Mouse (Mus musculus): ENCODE measurements around the gene Cdk6. TPM values are rescaled to one million over a fixed set of nuclear protein-coding genes. Genes with fewer than 3 reads are reported as not detected.

The Cdk6 gene
- total and polyA plus RNA-seq, 2 experiments from 2014 or later = 9.4 to 19.8 TPM

DNA sequence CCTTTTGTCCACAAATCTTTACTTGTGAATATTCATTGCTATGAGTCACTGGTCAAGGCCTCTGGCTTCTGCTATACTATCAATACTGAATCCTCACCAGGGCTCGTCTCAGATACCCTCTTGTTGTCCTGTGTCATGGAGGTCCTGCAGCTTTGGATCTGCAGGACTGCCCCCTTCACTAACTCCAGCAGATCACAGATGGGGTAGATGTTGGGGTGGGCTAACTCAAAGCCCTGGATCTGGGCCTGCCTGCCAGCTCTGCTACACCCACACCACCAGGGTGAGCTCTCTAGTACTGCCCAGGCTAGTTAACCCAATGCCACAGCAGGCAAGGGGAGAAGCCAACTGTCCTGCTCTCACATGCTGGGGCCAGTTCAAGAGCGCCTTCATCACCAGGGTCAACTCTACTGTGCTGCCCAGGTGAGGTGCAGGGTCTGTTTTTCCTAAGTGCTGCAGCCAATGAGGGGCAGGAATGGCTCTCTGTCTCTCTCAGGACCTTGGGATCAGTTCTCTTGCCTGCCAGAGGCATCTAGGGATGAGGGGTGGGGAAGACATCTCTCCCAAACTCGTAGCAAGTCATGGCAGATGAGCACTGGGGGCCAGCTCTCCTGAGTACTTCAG lies 195.4 kb downstream of the Cdk6 start:
- H3K4me2 ChIP-seq (ENCODE audit: low read depth) = no peak overlapping the region
- no peaks in the 10 kb centered on the region for H3K36me3 ChIP-seq (ENCODE audit: insufficient read depth)
- no peak for DNase-seq
- no peak overlapping the region for H3K27ac ChIP-seq (ENCODE audit: low read depth, low read length)
- H3K4me1 ChIP-seq (ENCODE audit: insufficient read depth) = no peaks in the 10 kb centered on the region
- WGBS = 70% methylated on average over 3 of the region's 3 CpGs
- no peak overlapping the region for H3K9ac ChIP-seq
- no peak for TF ChIP-seq CTCF (IDR thresholded peaks at IDR 0.05; ENCODE audit: low read depth)
- no peaks in the 10 kb centered on the region for H3K9me3 ChIP-seq (ENCODE audit: low read length)
- no peak for ATAC-seq
- H3K4me3 ChIP-seq (ENCODE audit: low read depth, low read length) = no peak overlapping the region
- H3K27me3 ChIP-seq (ENCODE audit: insufficient read depth, low read length) = no peaks in the 10 kb centered on the region

GRCm38 (mm10) chr5:3538505-3539472 lies 197.5 kb downstream of the Cdk6 start:
- Histone ChIP-seq H3K9ac (no peak overlapping the region), H3K9me3 (ENCODE audit: low read length) (no peaks in the 10 kb centered on the region), H3K27me3 (ENCODE audit: insufficient read depth, low read length) (no peaks in the 10 kb centered on the region), H3K4me2 (ENCODE audit: low read depth) (no peak overlapping the region), H3K4me3 (ENCODE audit: low read depth, low read length) (no peak overlapping the region), H3K4me1 (ENCODE audit: insufficient read depth) (no peaks in the 10 kb centered on the region), H3K27ac (ENCODE audit: low read depth, low read length) (no peak overlapping the region), H3K36me3 (ENCODE audit: insufficient read depth) (no peaks in the 10 kb centered on the region)
- no peak for TF ChIP-seq CTCF (IDR thresholded peaks at IDR 0.05; ENCODE audit: low read depth)
- 67% methylated on average over 11 of the region's 11 CpGs for WGBS
- ATAC-seq (no peak), DNase-seq (no peak)

DNA sequence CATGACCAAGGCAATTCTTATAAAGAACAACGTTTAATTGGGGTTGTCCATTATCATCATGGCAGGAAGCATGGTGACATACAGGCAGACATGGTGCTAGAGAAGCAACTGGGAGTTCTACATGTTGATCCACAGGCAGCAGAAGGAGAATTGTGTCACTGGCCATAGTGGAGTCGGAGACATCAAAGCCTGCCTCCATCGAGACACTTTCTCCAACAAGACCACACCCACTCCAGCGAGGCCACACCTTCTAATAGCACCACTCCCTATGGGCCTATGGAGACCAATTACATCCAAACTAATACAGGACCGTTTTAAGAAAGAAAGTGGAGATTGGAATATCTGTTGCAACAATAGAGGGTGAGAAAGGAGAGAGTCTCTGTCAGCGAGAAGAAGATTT lies 200.6 kb downstream of the Cdk6 start:
- WGBS = 81% methylated on average over 6 of the region's 6 CpGs
- DNase-seq (no peak), ATAC-seq (no peak)

GRCm38 (mm10) chr5:3543629-3544479 lies 202.6 kb downstream of the Cdk6 start, which contains the start of gene Fam133b:
Gene Fam133b (plus strand): TSS chr5:3543833.
- H3K4me3 ChIP-seq (ENCODE audit: low read depth, low read length) = peak within 1 kb of the TSS; percentile 79
- H3K4me2 ChIP-seq (ENCODE audit: low read depth) = peak within 1 kb of the TSS; percentile 52
- no peaks in the 10 kb centered on the region for H3K27me3 ChIP-seq (ENCODE audit: insufficient read depth, low read length)
- ATAC-seq (peak; percentile 97), DNase-seq (peak; percentile 96)
- peaks cover 3% of the 10 kb centered on the region; the same call in 1 of the 2 replicates for H3K36me3 ChIP-seq (ENCODE audit: insufficient read depth)
- H3K9me3 ChIP-seq (ENCODE audit: low read length) = no peaks in the 10 kb centered on the region
- H3K4me1 ChIP-seq (ENCODE audit: insufficient read depth) = no peaks in the 10 kb centered on the region
- TF ChIP-seq CTCF (IDR thresholded peaks at IDR 0.05; ENCODE audit: low read depth) = peak; percentile 96
- WGBS = under 1% methylated on average over 80 of the region's 80 CpGs
- peak within 1 kb of the TSS; percentile 89 for H3K27ac ChIP-seq (ENCODE audit: low read depth, low read length)
- peak within 1 kb of the TSS; percentile 78 for H3K9ac ChIP-seq

More for the DNA sequence above, 200.6 kb downstream of the Cdk6 start:
- H3K27me3 ChIP-seq (ENCODE audit: insufficient read depth, low read length) = no peaks in the 10 kb centered on the region
- no peak overlapping the region for H3K9ac ChIP-seq
- TF ChIP-seq CTCF (IDR thresholded peaks at IDR 0.05; ENCODE audit: low read depth) = no peak
- H3K9me3 ChIP-seq (ENCODE audit: low read length) = no peaks in the 10 kb centered on the region
- no peaks in the 10 kb centered on the region for H3K4me1 ChIP-seq (ENCODE audit: insufficient read depth)
- no peak overlapping the region for H3K27ac ChIP-seq (ENCODE audit: low read depth, low read length)
- no peak overlapping the region for H3K4me3 ChIP-seq (ENCODE audit: low read depth, low read length)
- no peak overlapping the region for H3K4me2 ChIP-seq (ENCODE audit: low read depth)
- H3K36me3 ChIP-seq (ENCODE audit: insufficient read depth) = no peaks in the 10 kb centered on the region

DNA sequence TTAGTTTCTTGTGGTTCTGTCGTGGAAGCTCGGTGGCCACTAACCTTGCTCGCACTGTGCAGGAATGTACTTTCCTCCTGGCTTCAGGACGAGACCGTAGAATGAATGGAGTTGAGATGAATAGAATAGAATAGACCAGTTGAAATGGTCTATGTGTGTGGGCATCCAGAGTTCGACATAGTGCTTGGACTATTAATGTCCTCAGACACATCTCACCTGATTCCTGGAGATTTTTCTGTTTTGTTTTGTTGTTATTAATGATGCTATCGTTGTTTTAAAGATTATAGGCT lies 203.1 kb downstream of the Cdk6 start:
- H3K27me3 ChIP-seq (ENCODE audit: insufficient read depth, low read length) = no peaks in the 10 kb centered on the region
- WGBS = 9% methylated on average over 7 of the region's 7 CpGs
- no peaks in the 10 kb centered on the region for H3K4me1 ChIP-seq (ENCODE audit: insufficient read depth)
- no peak for DNase-seq
- H3K4me2 ChIP-seq (ENCODE audit: low read depth) = peak overlapping the region; percentile 52
- peak overlapping the region; percentile 78 for H3K9ac ChIP-seq
- TF ChIP-seq CTCF (IDR thresholded peaks at IDR 0.05; ENCODE audit: low read depth) = no peak
- no peak overlapping the region for H3K27ac ChIP-seq (ENCODE audit: low read depth, low read length)
- H3K36me3 ChIP-seq (ENCODE audit: insufficient read depth) = peaks cover 3% of the 10 kb centered on the region; the same call in 1 of the 2 replicates
- no peak; the same call in 1 of the 2 replicates for ATAC-seq
- H3K4me3 ChIP-seq (ENCODE audit: low read depth, low read length) = peak overlapping the region; percentile 79
- H3K9me3 ChIP-seq (ENCODE audit: low read length) = no peaks in the 10 kb centered on the region

DNA sequence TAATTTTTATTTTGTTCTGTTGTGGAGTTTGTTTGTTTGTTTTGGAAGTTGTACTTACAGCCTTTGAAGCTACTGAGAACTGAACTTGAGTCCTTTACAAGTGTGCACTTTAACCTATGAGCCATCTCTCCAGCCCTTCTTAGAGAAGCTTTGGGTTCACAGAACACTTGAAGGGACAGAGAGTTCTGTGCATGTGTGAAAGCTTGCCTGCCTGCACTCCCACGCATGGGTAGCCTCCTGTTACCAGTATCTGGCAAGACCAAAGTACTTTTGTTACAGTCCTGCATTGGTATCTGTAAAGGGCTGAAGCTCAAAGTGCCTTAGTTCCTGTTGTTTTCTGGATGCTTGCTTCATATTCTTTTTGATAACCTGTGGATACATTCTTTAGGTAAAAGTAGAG lies 204.9 kb downstream of the Cdk6 start:
- Histone ChIP-seq H3K4me2 (ENCODE audit: low read depth) (no peak overlapping the region), H3K4me1 (ENCODE audit: insufficient read depth) (no peaks in the 10 kb centered on the region), H3K27me3 (ENCODE audit: insufficient read depth, low read length) (no peaks in the 10 kb centered on the region), H3K27ac (ENCODE audit: low read depth, low read length) (no peak overlapping the region), H3K9ac (no peak overlapping the region), H3K4me3 (ENCODE audit: low read depth, low read length) (no peak overlapping the region), H3K9me3 (ENCODE audit: low read length) (no peaks in the 10 kb centered on the region), H3K36me3 (ENCODE audit: insufficient read depth) (peaks cover 3% of the 10 kb centered on the region; the same call in 1 of the 2 replicates)
- 89% methylated on average over 1 of the region's 1 CpGs for WGBS
- TF ChIP-seq CTCF (IDR thresholded peaks at IDR 0.05; ENCODE audit: low read depth) = no peak
- no peak for DNase-seq
- no peak for ATAC-seq

Measured in forebrain, postnatal 0 days (tissue).